In genomic region chr13:64432017-64432995, GRCm38 (mm10) we compare ENCODE assay signal across 8 mouse cellular contexts. TPM values are rescaled to one million over a fixed set of nuclear protein-coding genes. Genes with fewer than 3 reads are reported as not detected.
A peak's percentile ranks its signal among the peaks of the same experiment; 100 is the strongest.
DNase-seq lines count a peak whose midpoint lies in the region; ATAC-seq and TF ChIP-seq lines count a peak whose summit lies in the region.

Cdk20 (plus strand) TSS chr13:64432314.

- peak; percentile 91 for DNase-seq in 3134 (ENCODE audit: extremely low read depth, insufficient read length, low spot score)
- peak; percentile 95 for DNase-seq in heart, adult 8-10 months (ENCODE audit: low spot score)
- peak; percentile 97 for DNase-seq in kidney, adult 9 months
- peak; percentile 97 for DNase-seq in limb, embryonic 14.5 days (ENCODE audit: low spot score)
- peak; percentile 98 for DNase-seq in midbrain, postnatal 0 days (ENCODE audit: low spot score)
- peak; percentile 58 to 66 for DNase-seq in spleen, postnatal 14 days (ENCODE audit: low spot score in 2 of 2)

- peak within 1 kb of the TSS; percentile 80 for H3K4me2 ChIP-seq in embryonic facial prominence, embryonic 15.5 days (replicated peaks)
- peak within 1 kb of the TSS; percentile 64 for H3K4me2 ChIP-seq in limb, embryonic 14.5 days (replicated peaks; ENCODE audit: low read depth, low read length, severe bottlenecking)
- peak within 1 kb of the TSS; percentile 80 for H3K4me2 ChIP-seq in midbrain, postnatal 0 days (ENCODE audit: low read depth, low read length, poor library complexity, severe bottlenecking)

- H3K27me3 ChIP-seq in embryonic facial prominence, embryonic 15.5 days = no peaks in the 10 kb centered on the region
- no peaks in the 10 kb centered on the region for H3K27me3 ChIP-seq in limb, embryonic 14.5 days (ENCODE audit: control insufficient read depth, insufficient read depth, low read length)
- H3K27me3 ChIP-seq in midbrain, postnatal 0 days (ENCODE audit: insufficient read depth, low read length) = no peaks in the 10 kb centered on the region

- peak within 1 kb of the TSS; percentile 43 for H3K27ac ChIP-seq in bone marrow, adult 2 months (ENCODE audit: control insufficient read depth, insufficient read depth, low read depth, low read length, poor library complexity)
- H3K27ac ChIP-seq in embryonic facial prominence, embryonic 15.5 days (replicated peaks) = peak within 1 kb of the TSS; percentile 89
- peak within 1 kb of the TSS; percentile 81 for H3K27ac ChIP-seq in limb, embryonic 14.5 days (replicated peaks; ENCODE audit: low read depth, low read length)
- peak within 1 kb of the TSS; percentile 73 for H3K27ac ChIP-seq in midbrain, postnatal 0 days (ENCODE audit: low read depth, low read length)

- 0 out of 2 replicates have a peak, but pooled peaks cover 4% of the 10 kb centered on the region for H3K36me3 ChIP-seq in embryonic facial prominence, embryonic 15.5 days
- H3K36me3 ChIP-seq in limb, embryonic 14.5 days (ENCODE audit: control insufficient read depth, insufficient read depth, low read length) = no peaks in the 10 kb centered on the region
- H3K36me3 ChIP-seq in midbrain, postnatal 0 days (ENCODE audit: insufficient read depth, low read length) = no peaks in the 10 kb centered on the region

- under 1% methylated on average over 57 of the region's 57 CpGs for WGBS in bone marrow, adult 2 months
- under 1% methylated on average over 57 of the region's 57 CpGs for WGBS in embryonic facial prominence, embryonic 15.5 days
- 1% methylated on average over 57 of the region's 57 CpGs for WGBS in limb, embryonic 14.5 days
- WGBS in midbrain, postnatal 0 days = under 1% methylated on average over 57 of the region's 57 CpGs

- no peaks in the 10 kb centered on the region for H3K4me1 ChIP-seq in bone marrow, adult 2 months (ENCODE audit: control insufficient read depth, insufficient read depth, low read length)
- H3K4me1 ChIP-seq in embryonic facial prominence, embryonic 15.5 days = peaks cover 12% of the 10 kb centered on the region
- peaks cover 4% of the 10 kb centered on the region for H3K4me1 ChIP-seq in limb, embryonic 14.5 days (ENCODE audit: control insufficient read depth, insufficient read depth, low read length)
- no peaks in the 10 kb centered on the region for H3K4me1 ChIP-seq in midbrain, postnatal 0 days (ENCODE audit: insufficient read depth, low read length)

- no peak; the same call in 1 of the 2 replicates for TF ChIP-seq POLR2A in bone marrow, adult 2 months (IDR thresholded peaks at IDR 0.05; ENCODE audit: borderline replicate concordance, control insufficient read depth, low read depth, low read length)
- no peak for TF ChIP-seq POLR2A in limb, embryonic 14.5 days (IDR thresholded peaks at IDR 0.05; ENCODE audit: borderline replicate concordance, extremely low read depth, insufficient read depth, insufficient read length)

- peak within 1 kb of the TSS; percentile 56 for H3K9ac ChIP-seq in embryonic facial prominence, embryonic 15.5 days
- peak within 1 kb of the TSS; percentile 57 for H3K9ac ChIP-seq in limb, embryonic 14.5 days (ENCODE audit: low read depth, low read length, severe bottlenecking)
- peak within 1 kb of the TSS; percentile 68 for H3K9ac ChIP-seq in midbrain, postnatal 0 days (replicated peaks; ENCODE audit: low read length, poor library complexity, severe bottlenecking)

- peak within 1 kb of the TSS; percentile 81 for H3K4me3 ChIP-seq in bone marrow, adult 2 months (replicated peaks; ENCODE audit: control insufficient read depth, low read depth, low read length)
- peak within 1 kb of the TSS; percentile 69 for H3K4me3 ChIP-seq in embryonic facial prominence, embryonic 15.5 days (replicated peaks)
- peak within 1 kb of the TSS; percentile 56 for H3K4me3 ChIP-seq in limb, embryonic 14.5 days (replicated peaks; ENCODE audit: low read length)
- H3K4me3 ChIP-seq in midbrain, postnatal 0 days (ENCODE audit: low read depth, low read length) = peak within 1 kb of the TSS; percentile 64

- ATAC-seq in embryonic facial prominence, embryonic 15.5 days (ENCODE audit: insufficient number of reproducible peaks, low FRiP score, low TSS enrichment, low read depth) = peak; percentile 98
- ATAC-seq in limb, embryonic 14.5 days (ENCODE audit: low FRiP score, low read depth) = peak; percentile 99
- peak; percentile 99 for ATAC-seq in midbrain, postnatal 0 days (ENCODE audit: low FRiP score)

- peak; percentile 64 for TF ChIP-seq CTCF in bone marrow, adult 2 months (IDR thresholded peaks at IDR 0.05; ENCODE audit: control insufficient read depth, insufficient read depth, low read length)
- peak; percentile 79 for TF ChIP-seq CTCF in midbrain, postnatal 0 days (IDR thresholded peaks at IDR 0.05)

- H3K9me3 ChIP-seq in embryonic facial prominence, embryonic 15.5 days (replicated peaks) = no peaks in the 10 kb centered on the region
- no peaks in the 10 kb centered on the region for H3K9me3 ChIP-seq in limb, embryonic 14.5 days (ENCODE audit: control insufficient read depth, low read length)
- H3K9me3 ChIP-seq in midbrain, postnatal 0 days (ENCODE audit: low read length) = no peaks in the 10 kb centered on the region

RNA-seq across cellular contexts. Expression of gene Cdk20, which starts in this region (rescaled TPM):
- 3.8 and 8.4 TPM in 2 replicates for polyA plus RNA-seq in bone marrow, adult 2 months (2011; ENCODE audit: insufficient read depth, insufficient read length, low replicate concordance, missing spikeins)
- 14.9 and 16.8 TPM in 2 replicates for polyA plus RNA-seq in embryonic facial prominence, embryonic 15.5 days (2015; fragmentation: Nextera tagmentation; extraction: Ambion mirVana)
- 1 to 10 TPM; 2.6 to 3.9 (median 2.8) TPM for total RNA-seq in heart, adult 8-10 months (2022)
- 19.9 and 26.0 TPM in 2 replicates for polyA plus RNA-seq in limb, embryonic 14.5 days (2012; rRNA removed)
- polyA plus RNA-seq in limb, embryonic 14.5 days (2014; fragmentation: Nextera tagmentation; extraction: Ambion mirVana) = 12.3 and 15.2 TPM in 2 replicates
- 30.0 and 34.2 TPM in 2 replicates for total RNA-seq in midbrain, postnatal 0 days (2014; rRNA removed)
- polyA plus RNA-seq in midbrain, postnatal 0 days (2015; fragmentation: Nextera tagmentation; extraction: Ambion mirVana) = 25.5 and 26.6 TPM in 2 replicates

Comparison
In these comparisons a context has a peak if more than half of its experiments do, and no peak if none do; other contexts are left out.
1. Peak in every context shown above with its lines: DNase-seq, ATAC-seq, H3K4me3 ChIP-seq and H3K27ac ChIP-seq.